Mouse (Mus musculus): ENCODE data around the gene Calcb. TPM values are rescaled to one million over a fixed set of nuclear protein-coding genes. Genes with fewer than 3 reads are reported as not detected.

The Calcb gene
- polyA plus RNA-seq, 1 experiment from 2014 or later, result 0.36 TPM

DNA sequence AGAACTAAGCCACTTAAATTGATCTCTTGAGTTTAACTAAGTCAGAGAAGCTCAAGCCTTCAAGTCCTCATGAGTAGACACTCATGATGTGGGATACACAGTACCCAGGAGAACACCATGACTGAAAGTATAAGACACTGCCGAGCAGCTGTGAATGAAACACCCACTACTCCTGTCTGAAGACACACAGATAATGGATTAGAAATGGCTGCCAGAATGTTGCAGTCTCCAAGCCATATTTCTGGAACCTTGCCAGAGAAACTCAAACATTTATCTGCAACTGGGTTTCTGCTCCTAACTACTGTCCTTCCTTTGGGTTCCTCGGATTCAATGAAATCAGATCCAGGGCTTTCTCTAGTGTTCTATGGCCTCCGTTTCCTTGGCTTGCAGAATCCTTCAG lies 48.1 kb downstream of the Calcb start:
- Histone ChIP-seq H3K4me2 (ENCODE audit: low read depth, low read length) (no peak overlapping the region), H3K9me3 (ENCODE audit: control insufficient read depth, low read length) (no peaks in the 10 kb centered on the region), H3K4me3 (ENCODE audit: low read length) (no peak overlapping the region), H3K27me3 (ENCODE audit: control insufficient read depth, insufficient read depth, low read depth, low read length) (no peaks in the 10 kb centered on the region), H3K27ac (ENCODE audit: low read length) (no peak overlapping the region), H3K36me3 (ENCODE audit: control insufficient read depth, insufficient read depth, low read length) (no peaks in the 10 kb centered on the region), H3K9ac (ENCODE audit: low read length) (no peak overlapping the region), H3K4me1 (replicated peaks; ENCODE audit: control insufficient read depth, insufficient read depth, low read length) (no peaks in the 10 kb centered on the region)
- ATAC-seq (ENCODE audit: low read depth), result no peak
- WGBS, result 47% methylated on average over 3 of the region's 3 CpGs

DNA sequence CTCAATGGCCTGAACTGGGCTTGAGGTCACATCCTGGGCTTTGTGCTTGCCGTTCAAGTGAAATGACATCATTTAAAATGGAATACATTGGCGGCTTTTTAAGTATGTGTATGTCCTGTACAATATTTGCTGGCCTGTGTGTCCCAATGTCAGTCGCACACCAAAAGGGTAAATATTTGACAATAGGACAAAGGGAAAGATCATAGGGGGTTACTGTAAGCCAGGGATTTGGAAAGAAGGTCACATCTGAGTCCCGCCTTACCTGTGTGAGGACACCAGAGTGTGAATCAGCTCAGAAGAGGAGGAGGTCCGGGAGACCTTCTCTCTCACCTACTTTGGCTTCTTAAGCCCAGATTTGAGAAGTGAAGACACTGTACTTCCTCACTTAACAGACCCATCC lies 50.1 kb downstream of the Calcb start:
- Histone ChIP-seq H3K4me3 (ENCODE audit: low read length) (no peak overlapping the region), H3K9ac (ENCODE audit: low read length) (no peak overlapping the region), H3K36me3 (ENCODE audit: control insufficient read depth, insufficient read depth, low read length) (no peaks in the 10 kb centered on the region), H3K4me2 (ENCODE audit: low read depth, low read length) (no peak overlapping the region), H3K4me1 (replicated peaks; ENCODE audit: control insufficient read depth, insufficient read depth, low read length) (no peaks in the 10 kb centered on the region), H3K27me3 (ENCODE audit: control insufficient read depth, insufficient read depth, low read depth, low read length) (no peaks in the 10 kb centered on the region), H3K9me3 (ENCODE audit: control insufficient read depth, low read length) (no peaks in the 10 kb centered on the region), H3K27ac (ENCODE audit: low read length) (no peak overlapping the region)
- ATAC-seq (ENCODE audit: low read depth), result no peak
- WGBS, result 69% methylated on average over 5 of the region's 5 CpGs

GRCm38 (mm10) chr7:114769041-114769440 lies 50.6 kb downstream of the Calcb start:
- Histone ChIP-seq H3K4me1 (replicated peaks; ENCODE audit: control insufficient read depth, insufficient read depth, low read length) (no peaks in the 10 kb centered on the region), H3K9ac (ENCODE audit: low read length) (no peak overlapping the region), H3K4me3 (ENCODE audit: low read length) (no peak overlapping the region), H3K27me3 (ENCODE audit: control insufficient read depth, insufficient read depth, low read depth, low read length) (no peaks in the 10 kb centered on the region), H3K36me3 (ENCODE audit: control insufficient read depth, insufficient read depth, low read length) (no peaks in the 10 kb centered on the region), H3K27ac (ENCODE audit: low read length) (no peak overlapping the region), H3K9me3 (ENCODE audit: control insufficient read depth, low read length) (no peaks in the 10 kb centered on the region), H3K4me2 (ENCODE audit: low read depth, low read length) (no peak overlapping the region)
- WGBS, result 66% methylated on average over 4 of the region's 4 CpGs
- no peak for ATAC-seq (ENCODE audit: low read depth)

DNA sequence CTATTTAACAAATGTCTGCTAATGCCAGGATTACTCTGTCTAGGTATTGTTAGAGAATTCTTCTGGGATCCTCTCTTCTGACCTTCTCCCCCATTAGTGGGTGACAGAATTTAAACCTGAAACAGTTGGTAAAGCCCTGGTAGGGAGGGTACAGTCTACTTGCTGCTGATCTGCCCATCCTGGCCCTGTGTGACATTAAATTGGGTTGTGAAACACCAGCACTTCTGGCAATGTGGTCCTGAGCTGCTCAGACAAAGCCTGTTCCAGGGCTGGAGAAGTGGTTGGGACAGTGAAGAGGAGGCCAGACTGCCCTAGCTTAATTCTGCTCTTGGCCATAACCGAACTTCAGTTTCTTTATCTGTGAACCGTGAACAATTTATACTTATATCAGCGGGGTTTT lies 52.1 kb downstream of the Calcb start:
- H3K4me3 ChIP-seq (ENCODE audit: low read length), result no peak overlapping the region
- no peaks in the 10 kb centered on the region for H3K9me3 ChIP-seq (ENCODE audit: control insufficient read depth, low read length)
- H3K36me3 ChIP-seq (ENCODE audit: control insufficient read depth, insufficient read depth, low read length), result no peaks in the 10 kb centered on the region
- WGBS, result 80% methylated on average over 3 of the region's 3 CpGs
- H3K9ac ChIP-seq (ENCODE audit: low read length), result no peak overlapping the region
- no peaks in the 10 kb centered on the region for H3K27me3 ChIP-seq (ENCODE audit: control insufficient read depth, insufficient read depth, low read depth, low read length)
- H3K4me1 ChIP-seq (replicated peaks; ENCODE audit: control insufficient read depth, insufficient read depth, low read length), result no peaks in the 10 kb centered on the region
- H3K27ac ChIP-seq (ENCODE audit: low read length), result no peak overlapping the region
- ATAC-seq (ENCODE audit: low read depth), result no peak
- no peak overlapping the region for H3K4me2 ChIP-seq (ENCODE audit: low read depth, low read length)

DNA sequence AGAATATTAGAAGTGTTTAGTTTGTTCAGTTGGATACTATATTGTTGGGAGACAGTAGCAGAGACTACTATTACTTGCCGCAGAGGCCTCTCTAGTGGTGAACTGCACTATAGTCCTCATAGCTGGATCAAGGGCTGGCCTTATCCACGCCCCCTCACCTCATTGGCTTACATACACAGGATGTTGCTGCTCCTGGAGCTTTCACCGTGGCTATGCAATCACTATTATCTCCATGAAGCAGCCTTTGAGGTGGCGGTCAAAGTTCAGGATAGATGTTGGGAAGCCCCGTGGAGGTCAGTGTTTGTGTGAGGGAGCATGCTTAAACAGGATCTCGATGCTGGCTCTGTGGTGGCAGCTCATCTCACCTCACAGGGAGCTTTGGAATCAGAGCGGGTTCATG lies 53.4 kb downstream of the Calcb start:
- H3K27ac ChIP-seq (ENCODE audit: low read length), result no peak overlapping the region
- no peak overlapping the region for H3K4me2 ChIP-seq (ENCODE audit: low read depth, low read length)
- no peaks in the 10 kb centered on the region for H3K4me1 ChIP-seq (replicated peaks; ENCODE audit: control insufficient read depth, insufficient read depth, low read length)
- no peaks in the 10 kb centered on the region for H3K36me3 ChIP-seq (ENCODE audit: control insufficient read depth, insufficient read depth, low read length)
- 56% methylated on average over 7 of the region's 7 CpGs for WGBS
- H3K4me3 ChIP-seq (ENCODE audit: low read length), result no peak overlapping the region
- no peak overlapping the region for H3K9ac ChIP-seq (ENCODE audit: low read length)
- H3K9me3 ChIP-seq (ENCODE audit: control insufficient read depth, low read length), result no peaks in the 10 kb centered on the region
- no peaks in the 10 kb centered on the region for H3K27me3 ChIP-seq (ENCODE audit: control insufficient read depth, insufficient read depth, low read depth, low read length)
- ATAC-seq (ENCODE audit: low read depth), result no peak

Other genes starting within 250 kb of the Calcb start
- gene Cyp2r1, start 155.7 kb upstream of the Calcb start, polyA plus RNA-seq (2015; fragmentation: Nextera tagmentation; extraction: Ambion mirVana), result 1.9 and 2.1 TPM in 2 replicates
- 6.0 and 7.8 TPM in 2 replicates for gene Calca, start 82.3 kb upstream of the Calcb start, polyA plus RNA-seq (2015; fragmentation: Nextera tagmentation; extraction: Ambion mirVana)
- 2.8 and 4.5 TPM in 2 replicates for gene Insc, start 25.1 kb downstream of the Calcb start, polyA plus RNA-seq (2015; fragmentation: Nextera tagmentation; extraction: Ambion mirVana)

Data from lung, embryonic 16.5 days (tissue).